Mouse (Mus musculus): ENCODE data around the gene Neto2.
A peak's percentile ranks its signal among the peaks of the same experiment; 100 is the strongest.

Gene Neto2

GRCm38 (mm10) chr8:85700751-85701351, at the start of gene Neto2:
Gene Neto2 (minus strand): TSS chr8:85700924.
- peak; percentile 90 for DNase-seq (ENCODE audit: inconsistent ontology term)

DNA sequence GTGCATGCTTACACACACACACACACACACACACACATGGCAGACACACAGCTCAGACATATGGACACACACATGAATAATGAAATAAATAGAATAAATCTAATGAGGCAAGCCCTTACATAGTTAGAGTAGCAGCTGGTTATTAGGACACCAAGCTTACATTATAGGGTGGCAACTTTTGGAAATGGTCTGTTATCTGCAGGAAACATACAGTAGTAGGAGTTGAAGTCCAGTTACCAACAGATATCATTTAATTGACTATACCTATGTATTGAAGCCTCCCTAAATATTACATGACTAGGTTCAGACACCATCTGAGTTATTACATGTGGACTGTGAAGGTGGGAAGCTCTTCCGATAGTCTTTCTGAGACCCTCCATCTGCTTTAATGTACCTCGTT, 44.3 kb upstream of the Neto2 start:
- no peak for DNase-seq (ENCODE audit: inconsistent ontology term)

DNA sequence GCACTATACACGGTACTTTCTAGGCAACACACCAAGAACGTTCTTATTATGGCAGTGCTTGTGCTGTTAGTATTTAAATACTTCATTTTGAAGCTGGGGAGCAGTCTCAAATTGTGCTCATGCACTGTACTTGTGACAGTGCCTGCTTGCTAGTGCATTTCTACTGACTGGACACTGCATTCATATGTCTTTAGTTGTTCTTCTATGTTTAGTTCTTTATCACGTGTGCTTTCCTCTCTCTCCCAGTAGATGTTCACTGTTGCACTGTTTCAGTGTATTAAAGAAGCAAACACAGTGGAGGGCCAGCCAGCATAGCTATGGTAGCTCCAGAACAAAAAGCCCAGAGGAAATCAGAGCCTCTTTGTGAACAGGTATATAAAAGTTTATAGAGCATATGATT, 29.8 kb upstream of the Neto2 start:
- DNase-seq (ENCODE audit: inconsistent ontology term) = no peak

GRCm38 (mm10) chr8:85717271-85717670, 16.5 kb upstream of the Neto2 start:
- DNase-seq (ENCODE audit: inconsistent ontology term) = no peak

GRCm38 (mm10) chr8:85716696-85717095, 16.0 kb upstream of the Neto2 start:
- DNase-seq (ENCODE audit: inconsistent ontology term) = no peak

DNA sequence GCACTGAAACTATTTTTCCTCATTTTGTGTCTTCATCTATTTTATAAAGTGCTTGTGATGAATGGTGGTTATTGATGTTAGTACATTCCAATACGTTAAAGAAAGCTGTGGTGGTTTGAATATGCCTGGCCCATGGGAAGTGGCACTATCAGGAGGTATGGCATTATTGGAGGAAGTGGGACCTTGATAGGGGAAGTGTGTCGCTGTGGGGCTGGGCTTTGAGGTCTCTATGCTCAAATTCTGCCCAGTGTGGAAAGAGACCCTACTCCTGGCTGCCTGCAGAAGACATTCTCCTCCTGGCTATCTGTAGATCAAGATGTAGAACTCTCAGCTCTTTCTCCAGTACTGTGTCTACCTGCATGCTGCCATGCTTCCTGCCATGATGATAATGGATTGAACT, 6.3 kb upstream of the Neto2 start:
- DNase-seq (ENCODE audit: inconsistent ontology term) = no peak

- peak; percentile 83 for DNase-seq (ENCODE audit: inconsistent ontology term)
Measured at GRCm38 (mm10) chr8:85700101-85700750, 498 bp downstream of the Neto2 start.

DNA sequence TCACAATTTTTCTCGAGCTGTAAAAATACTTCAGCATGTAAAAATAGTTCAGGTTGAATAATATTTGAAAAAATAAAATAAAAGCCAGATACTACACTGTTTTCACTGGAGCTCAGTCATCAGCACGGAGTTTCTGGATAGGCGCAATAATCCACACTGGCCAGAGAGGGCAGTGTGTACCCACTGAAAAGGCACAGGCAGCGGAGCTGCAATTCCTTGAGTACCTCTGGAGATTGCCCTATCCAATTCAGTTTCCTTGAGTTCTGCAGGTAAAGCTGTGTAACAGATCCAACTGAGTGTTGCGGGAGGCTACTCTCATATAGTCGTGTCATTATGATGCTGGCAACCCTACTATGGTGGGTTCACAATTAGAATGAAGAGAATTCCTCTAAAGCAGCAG, 1.7 kb downstream of the Neto2 start:
- DNase-seq (ENCODE audit: inconsistent ontology term) = peak; percentile 55

- DNase-seq (ENCODE audit: inconsistent ontology term) = peak; percentile 19
Measured at GRCm38 (mm10) chr8:85665146-85665545, 35.6 kb downstream of the Neto2 start.

GRCm38 (mm10) chr8:85661995-85662394, 38.7 kb downstream of the Neto2 start:
- no peak for DNase-seq (ENCODE audit: inconsistent ontology term)

GRCm38 (mm10) chr8:85651201-85651600, 49.5 kb downstream of the Neto2 start:
- DNase-seq (ENCODE audit: inconsistent ontology term) = no peak

DNA sequence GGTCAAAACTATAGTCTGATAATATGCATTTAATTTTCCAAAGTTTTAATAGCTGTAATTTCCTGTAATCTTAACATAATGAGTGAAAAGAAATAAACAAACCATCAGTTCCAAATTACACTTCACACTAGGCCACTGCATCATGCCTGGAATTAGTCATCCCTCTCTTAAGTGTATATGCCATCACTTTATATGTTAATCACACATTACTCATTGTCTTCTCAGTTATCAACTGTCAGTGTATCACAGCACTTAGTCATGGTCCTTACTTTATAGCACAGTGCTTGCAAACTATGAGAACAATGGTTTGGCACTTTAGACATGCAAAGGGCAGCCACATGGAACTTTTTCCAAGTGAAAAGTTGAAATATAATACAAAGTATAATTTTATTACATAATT, 52.2 kb downstream of the Neto2 start:
- DNase-seq (ENCODE audit: inconsistent ontology term) = no peak

DNA sequence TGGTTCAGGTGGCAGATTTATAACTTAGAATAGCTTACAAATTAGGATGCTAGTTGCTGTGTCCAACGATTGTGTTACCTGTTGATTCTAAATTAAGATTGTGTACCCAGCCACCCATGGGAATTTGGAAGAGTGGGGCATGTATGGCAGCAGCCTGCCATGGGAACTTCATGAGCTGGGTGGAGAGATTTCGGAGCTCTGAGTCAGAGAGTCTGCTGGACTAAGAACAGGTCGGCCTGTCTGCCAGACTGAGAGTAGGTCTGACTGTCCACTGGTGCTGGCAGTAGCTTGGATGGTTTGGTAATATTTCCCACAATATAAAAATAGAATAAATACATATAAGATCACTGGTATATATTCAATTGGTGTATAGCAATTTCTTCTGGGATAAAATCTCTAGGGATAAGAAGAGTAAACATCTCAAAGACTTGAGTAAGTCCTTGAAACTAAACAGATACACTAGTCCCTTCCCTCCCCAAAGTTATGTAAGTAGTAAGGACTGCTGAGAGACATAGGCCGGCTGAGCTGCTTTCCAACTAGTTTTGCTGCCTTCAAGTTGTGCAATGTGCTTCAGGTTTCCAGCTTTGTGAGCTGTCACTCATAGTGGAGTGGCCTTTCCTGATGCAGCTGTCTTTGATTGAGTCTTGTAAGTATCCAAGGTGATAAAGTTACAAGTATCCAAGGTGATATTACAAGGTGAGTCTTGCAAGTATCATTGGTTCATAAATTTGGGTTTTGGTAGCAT, 55.6 kb downstream of the Neto2 start:
- no peak for DNase-seq (ENCODE audit: inconsistent ontology term)

- DNase-seq (ENCODE audit: inconsistent ontology term) = no peak
Measured at GRCm38 (mm10) chr8:85624450-85624849, 76.3 kb downstream of the Neto2 start.

DNA sequence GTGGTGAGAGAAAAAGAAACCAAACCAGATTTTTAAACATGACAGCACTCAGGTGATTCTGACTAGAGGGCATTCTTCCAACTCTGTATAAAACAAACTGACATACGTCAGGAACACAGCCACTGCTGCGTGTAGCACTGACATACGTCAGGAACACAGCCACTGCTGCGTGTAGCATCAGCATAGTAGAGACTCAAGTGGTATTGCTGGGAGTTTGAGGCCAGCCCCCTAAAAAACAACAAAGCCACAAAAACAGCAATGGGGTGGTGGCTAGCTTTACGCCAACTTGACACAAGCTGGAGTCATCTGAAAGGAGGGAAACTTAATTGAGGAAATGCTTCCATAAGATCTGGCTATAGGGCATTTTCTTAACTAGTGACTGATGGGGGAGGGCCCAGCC, 77.5 kb downstream of the Neto2 start:
- DNase-seq (ENCODE audit: inconsistent ontology term) = no peak

DNA sequence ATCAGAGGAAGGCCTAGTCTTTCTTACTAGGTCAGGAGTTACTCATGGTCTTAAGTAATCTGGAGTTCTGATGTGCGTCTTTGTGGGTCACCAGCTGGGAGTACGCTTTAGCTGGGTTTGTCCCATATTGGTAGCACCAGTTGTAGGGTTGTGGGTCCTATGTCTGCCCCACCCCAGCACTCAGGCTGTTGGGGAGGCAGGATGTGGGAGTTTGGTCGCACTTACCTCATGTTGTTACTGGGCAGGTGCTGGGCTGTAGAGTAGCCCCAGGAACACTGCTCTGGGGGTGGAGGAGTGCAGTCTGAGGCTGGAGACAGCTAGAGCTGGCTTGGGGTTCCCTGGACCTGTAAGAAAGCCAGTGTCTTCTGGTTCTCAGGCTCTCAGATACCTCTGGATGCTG, 81.9 kb downstream of the Neto2 start:
- DNase-seq (ENCODE audit: inconsistent ontology term) = no peak

DNA sequence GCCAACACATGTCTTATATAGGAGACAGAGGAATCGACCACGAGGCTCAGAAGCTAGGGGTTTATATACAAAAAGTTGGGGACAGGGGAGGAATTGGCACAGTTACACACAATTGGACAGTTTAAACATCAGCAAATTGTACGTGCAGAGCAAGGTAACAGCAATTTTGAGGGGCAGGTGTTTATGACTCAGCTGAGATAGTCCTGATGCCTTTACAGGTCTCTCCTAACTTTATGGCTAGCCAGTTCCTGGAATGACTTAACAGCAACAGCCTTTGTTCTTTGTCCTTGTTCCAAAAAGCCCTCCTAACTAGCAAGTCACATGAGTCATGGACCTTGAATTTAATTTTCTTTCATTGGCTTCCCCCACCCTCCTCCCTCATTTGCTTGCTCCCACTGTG, 83.6 kb downstream of the Neto2 start:
- DNase-seq (ENCODE audit: inconsistent ontology term) = peak; percentile 40

- DNase-seq (ENCODE audit: inconsistent ontology term) = no peak
Measured at GRCm38 (mm10) chr8:85608836-85609235, 91.9 kb downstream of the Neto2 start.

- no peak for DNase-seq (ENCODE audit: inconsistent ontology term)
Measured at GRCm38 (mm10) chr8:85607804-85608203, 92.9 kb downstream of the Neto2 start.

GRCm38 (mm10) chr8:85606974-85607373, 93.8 kb downstream of the Neto2 start:
- no peak for DNase-seq (ENCODE audit: inconsistent ontology term)

- DNase-seq (ENCODE audit: inconsistent ontology term) = no peak
Measured at GRCm38 (mm10) chr8:85606561-85606960, 94.2 kb downstream of the Neto2 start.

DNA sequence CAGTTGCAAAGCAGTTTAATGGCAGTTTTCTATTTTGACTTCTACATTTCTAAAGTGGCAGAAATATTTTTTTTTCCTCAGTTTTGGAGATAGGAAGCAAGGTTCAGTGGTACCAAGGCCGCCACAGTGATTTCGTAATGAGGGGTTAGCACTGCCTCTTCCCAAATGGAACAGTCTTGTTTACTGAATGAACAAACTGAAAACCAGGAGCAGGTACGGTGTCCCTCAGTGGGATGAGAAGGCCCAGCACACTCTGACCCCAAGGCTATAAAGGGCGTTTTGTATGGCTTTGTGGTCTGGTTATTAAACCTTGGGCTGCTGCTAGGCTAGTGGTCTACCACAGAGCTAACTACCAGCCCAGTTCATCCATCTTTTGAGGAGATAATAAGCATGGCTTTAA, 96.5 kb downstream of the Neto2 start:
- no peak for DNase-seq (ENCODE audit: inconsistent ontology term)
